Comparison of ENCODE assay signal across 9 mouse cellular contexts in the genomic region with DNA sequence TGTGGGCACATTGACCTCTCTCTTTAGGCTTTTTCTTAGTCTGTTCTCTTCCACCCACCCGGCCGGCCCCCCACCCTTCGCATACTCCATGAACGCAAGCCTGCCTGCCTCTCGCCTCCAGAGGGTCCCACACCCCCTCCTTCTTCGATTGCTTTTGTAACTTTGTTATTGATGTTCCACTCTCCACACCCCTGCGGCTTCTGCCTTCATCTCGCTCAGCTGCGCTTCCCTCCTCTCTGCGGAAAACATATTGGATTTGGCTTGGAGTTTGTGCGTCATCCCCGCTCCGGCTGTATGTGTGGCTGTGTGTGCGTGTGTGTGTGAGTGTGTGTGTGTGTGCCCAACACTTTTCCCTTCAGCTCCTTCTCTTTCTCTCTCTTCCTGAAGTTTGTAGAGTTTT. TPM values are rescaled to one million over a fixed set of nuclear protein-coding genes. Genes with fewer than 3 reads are reported as not detected.
DNase-seq lines count a peak whose midpoint lies in the region; ATAC-seq and TF ChIP-seq lines count a peak whose summit lies in the region.
"Had no signal": no experiment of that assay in that cellular context is flagged by ENCODE, and none has a peak within 500 bp of the region (broad histone marks: within the 10 kb centered on the region; RNA-seq: fewer than 3 reads in every experiment).

No protein-coding gene starts in this region.

- no peaks in the 10 kb centered on the region for H3K36me3 ChIP-seq in E14TG2a.4 (ENCODE audit: insufficient read depth, low read length)
- no peaks in the 10 kb centered on the region for H3K36me3 ChIP-seq in hindbrain, embryonic 11.5 days (ENCODE audit: control insufficient read depth, insufficient read depth, low read length)
- H3K36me3 ChIP-seq in limb, embryonic 14.5 days (ENCODE audit: control insufficient read depth, insufficient read depth, low read length): no peaks in the 10 kb centered on the region
- no peaks in the 10 kb centered on the region for H3K36me3 ChIP-seq in stomach, postnatal 0 days (ENCODE audit: control insufficient read depth, insufficient read depth, low read length)
- H3K36me3 ChIP-seq: liver, embryonic 15.5 days had no signal

- TF ChIP-seq POLR2A in limb, embryonic 14.5 days (IDR thresholded peaks at IDR 0.05; ENCODE audit: borderline replicate concordance, extremely low read depth, insufficient read depth, insufficient read length): no peak

- no peak for TF ChIP-seq EP300 in stomach, postnatal 0 days (optimal IDR thresholded peaks at IDR 0.05)

- peak; percentile 50 for ATAC-seq in hindbrain, embryonic 11.5 days (ENCODE audit: low FRiP score)
- no peak for ATAC-seq in limb, embryonic 14.5 days (ENCODE audit: low FRiP score, low read depth)
- no peak for ATAC-seq in stomach, postnatal 0 days (ENCODE audit: low FRiP score, low TSS enrichment)

- TF ChIP-seq CTCF in E14TG2a.4 (conservative IDR thresholded peaks at IDR 0.05; ENCODE audit: low read length): no peak
- TF ChIP-seq CTCF in stomach, postnatal 0 days (IDR thresholded peaks at IDR 0.05; ENCODE audit: low read depth): no peak

- WGBS in hindbrain, embryonic 11.5 days: 15% methylated on average over 14 of the region's 14 CpGs
- 47% methylated on average over 14 of the region's 14 CpGs for WGBS in limb, embryonic 14.5 days
- WGBS in stomach, postnatal 0 days: 18% methylated on average over 14 of the region's 14 CpGs

- 0 out of 2 replicates have a peak overlapping the region, but pooled peaks have one; percentile 2 for H3K4me2 ChIP-seq in hindbrain, embryonic 11.5 days (replicated peaks; ENCODE audit: low read depth, low read length)
- H3K4me2 ChIP-seq in limb, embryonic 14.5 days (replicated peaks; ENCODE audit: low read depth, low read length, severe bottlenecking): no peak overlapping the region
- peak overlapping the region; percentile 11; the same call in 1 of the 2 replicates for H3K4me2 ChIP-seq in stomach, postnatal 0 days (replicated peaks; ENCODE audit: low read depth)
- H3K4me2 ChIP-seq: liver, embryonic 15.5 days had no signal

- H3K4me1 ChIP-seq in E14TG2a.4 (replicated peaks; ENCODE audit: low read depth, low read length): peaks cover 25% of the 10 kb centered on the region
- peaks cover 16% of the 10 kb centered on the region for H3K4me1 ChIP-seq in hindbrain, embryonic 11.5 days (replicated peaks; ENCODE audit: control insufficient read depth, insufficient read depth, low read length)
- peaks cover 13% of the 10 kb centered on the region; the same call in 1 of the 2 replicates for H3K4me1 ChIP-seq in limb, embryonic 14.5 days (ENCODE audit: control insufficient read depth, insufficient read depth, low read length)
- no peaks in the 10 kb centered on the region for H3K4me1 ChIP-seq in stomach, postnatal 0 days (replicated peaks; ENCODE audit: control insufficient read depth, insufficient read depth)
- H3K4me1 ChIP-seq: liver, embryonic 15.5 days had no signal

- no peaks in the 10 kb centered on the region for H3K9me3 ChIP-seq in E14TG2a.4 (ENCODE audit: low read length)
- no peaks in the 10 kb centered on the region for H3K9me3 ChIP-seq in hindbrain, embryonic 11.5 days (ENCODE audit: control insufficient read depth, low read length)
- no peaks in the 10 kb centered on the region for H3K9me3 ChIP-seq in limb, embryonic 14.5 days (ENCODE audit: control insufficient read depth, low read length)
- H3K9me3 ChIP-seq in stomach, postnatal 0 days (ENCODE audit: control insufficient read depth, low read length): no peaks in the 10 kb centered on the region
- H3K9me3 ChIP-seq: liver, embryonic 15.5 days had no signal

- peak; percentile 50 for DNase-seq in adrenal gland, postnatal 10 days
- DNase-seq in adrenal gland, adult 18-20 months (ENCODE audit: low spot score in 2 of 2): no peak
- DNase-seq in hindbrain, embryonic 11.5 days (ENCODE audit: low spot score): peak; percentile 50
- peak; percentile 35 for DNase-seq in limb, embryonic 14.5 days (ENCODE audit: low spot score)
- peak; percentile 44 for DNase-seq in stomach, postnatal 0 days (ENCODE audit: low spot score)
- DNase-seq in spleen, postnatal 14 days (ENCODE audit: low spot score in 2 of 2): no peak
- DNase-seq in adrenal gland, adult 2 months: no peak

- H3K27ac ChIP-seq in hindbrain, embryonic 11.5 days (ENCODE audit: low read depth, low read length): peak overlapping the region; percentile 25
- no peak overlapping the region for H3K27ac ChIP-seq in limb, embryonic 14.5 days (replicated peaks; ENCODE audit: low read depth, low read length)
- H3K27ac ChIP-seq in stomach, postnatal 0 days (replicated peaks): no peak overlapping the region
- H3K27ac ChIP-seq: liver, embryonic 15.5 days had no signal

- H3K27me3 ChIP-seq in E14TG2a.4 (ENCODE audit: insufficient read depth, low read length): peaks cover 25% of the 10 kb centered on the region
- H3K27me3 ChIP-seq in hindbrain, embryonic 11.5 days (ENCODE audit: control insufficient read depth, insufficient read depth, low read length): no peaks in the 10 kb centered on the region
- H3K27me3 ChIP-seq in limb, embryonic 14.5 days (ENCODE audit: control insufficient read depth, insufficient read depth, low read length): no peaks in the 10 kb centered on the region
- no peaks in the 10 kb centered on the region for H3K27me3 ChIP-seq in stomach, postnatal 0 days (ENCODE audit: control insufficient read depth, insufficient read depth, low read length)
- H3K27me3 ChIP-seq: liver, embryonic 15.5 days had no signal

- no peak overlapping the region; the same call in 1 of the 2 replicates for H3K9ac ChIP-seq in hindbrain, embryonic 11.5 days (ENCODE audit: low read depth, low read length)
- no peak overlapping the region for H3K9ac ChIP-seq in limb, embryonic 14.5 days (ENCODE audit: low read depth, low read length, severe bottlenecking)
- H3K9ac ChIP-seq in stomach, postnatal 0 days (ENCODE audit: low read length): no peak overlapping the region
- H3K9ac ChIP-seq: liver, embryonic 15.5 days had no signal

- peak overlapping the region; percentile 24 for H3K4me3 ChIP-seq in E14TG2a.4 (replicated peaks; ENCODE audit: low read length)
- H3K4me3 ChIP-seq in hindbrain, embryonic 11.5 days (ENCODE audit: low read depth, low read length): no peak overlapping the region
- no peak overlapping the region for H3K4me3 ChIP-seq in limb, embryonic 14.5 days (replicated peaks; ENCODE audit: low read length)
- no peak overlapping the region for H3K4me3 ChIP-seq in stomach, postnatal 0 days (ENCODE audit: low read depth, low read length)
- H3K4me3 ChIP-seq: liver, embryonic 15.5 days had no signal

RNA-seq across cellular contexts. Expression of a gene that starts 53.1 kb away (rescaled TPM):
- 100 to 1,000 TPM; 184 to 187 TPM for total RNA-seq in adrenal gland, postnatal 10 days (2021)
- 100 to 1,000 TPM in 1 of 2 experiments, 10 to 100 TPM in 1; 49.7 to 198 TPM for total RNA-seq in adrenal gland, adult 18-20 months (2021)
- 1,515 and 1,745 TPM in 2 replicates for polyA plus RNA-seq in hindbrain, embryonic 11.5 days (2014; fragmentation: Nextera tagmentation; extraction: Ambion mirVana)
- 452 and 589 TPM in 2 replicates for polyA plus RNA-seq in limb, embryonic 14.5 days (2012; rRNA removed)
- polyA plus RNA-seq in limb, embryonic 14.5 days (2014; fragmentation: Nextera tagmentation; extraction: Ambion mirVana): 299 and 356 TPM in 2 replicates
- 137 and 150 TPM in 2 replicates for polyA plus RNA-seq in stomach, postnatal 0 days (2015; fragmentation: Nextera tagmentation; extraction: Ambion mirVana)
- 10 to 100 TPM; 32.4 to 94.3 TPM for total RNA-seq in adrenal gland, adult 2 months (2021)
- polyA plus RNA-seq in adrenal gland, adult 2 months (2012; rRNA removed): 111 and 203 TPM in 2 replicates

Comparison
In these comparisons a context has a peak if more than half of its experiments do, and no peak if none do; other contexts are left out.
1. DNase-seq: peak in adrenal gland, postnatal 10 days (single experiment), hindbrain, embryonic 11.5 days (single experiment), limb, embryonic 14.5 days (single experiment) and stomach, postnatal 0 days (single experiment); none in adrenal gland, adult 18-20 months (0 of 2), spleen, postnatal 14 days (0 of 2) and adrenal gland, adult 2 months (single experiment).